Mouse (Mus musculus): ENCODE measurements around the gene Spryd3.

Gene Spryd3

GRCm38 (mm10) chr15:102112827-102113226 is 23.2 kb downstream of the Spryd3 start:
- DNase-seq (ENCODE audit: low spot score), result no peak

- no peak for DNase-seq (ENCODE audit: low spot score)
These were observed 23.9 kb downstream of the Spryd3 start for GRCm38 (mm10) chr15:102112181-102112580.

DNA sequence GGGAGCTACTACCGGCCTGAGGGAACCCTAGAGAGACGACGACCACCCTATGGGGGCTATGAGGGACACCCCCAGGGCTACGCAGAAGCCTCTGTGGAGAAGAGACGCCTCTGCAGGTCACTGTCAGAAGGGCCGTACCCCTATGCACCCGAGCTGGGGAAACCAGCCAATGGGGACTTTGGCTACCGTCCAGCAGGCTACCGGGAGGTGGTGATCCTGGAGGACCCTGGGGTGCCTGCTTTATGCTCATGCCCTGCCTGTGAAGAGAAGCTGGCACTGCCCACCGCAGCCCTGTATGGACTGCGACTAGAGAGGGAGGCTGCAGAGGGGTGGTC is 24.6 kb downstream of the Spryd3 start:
- DNase-seq (ENCODE audit: low spot score), result no peak

DNA sequence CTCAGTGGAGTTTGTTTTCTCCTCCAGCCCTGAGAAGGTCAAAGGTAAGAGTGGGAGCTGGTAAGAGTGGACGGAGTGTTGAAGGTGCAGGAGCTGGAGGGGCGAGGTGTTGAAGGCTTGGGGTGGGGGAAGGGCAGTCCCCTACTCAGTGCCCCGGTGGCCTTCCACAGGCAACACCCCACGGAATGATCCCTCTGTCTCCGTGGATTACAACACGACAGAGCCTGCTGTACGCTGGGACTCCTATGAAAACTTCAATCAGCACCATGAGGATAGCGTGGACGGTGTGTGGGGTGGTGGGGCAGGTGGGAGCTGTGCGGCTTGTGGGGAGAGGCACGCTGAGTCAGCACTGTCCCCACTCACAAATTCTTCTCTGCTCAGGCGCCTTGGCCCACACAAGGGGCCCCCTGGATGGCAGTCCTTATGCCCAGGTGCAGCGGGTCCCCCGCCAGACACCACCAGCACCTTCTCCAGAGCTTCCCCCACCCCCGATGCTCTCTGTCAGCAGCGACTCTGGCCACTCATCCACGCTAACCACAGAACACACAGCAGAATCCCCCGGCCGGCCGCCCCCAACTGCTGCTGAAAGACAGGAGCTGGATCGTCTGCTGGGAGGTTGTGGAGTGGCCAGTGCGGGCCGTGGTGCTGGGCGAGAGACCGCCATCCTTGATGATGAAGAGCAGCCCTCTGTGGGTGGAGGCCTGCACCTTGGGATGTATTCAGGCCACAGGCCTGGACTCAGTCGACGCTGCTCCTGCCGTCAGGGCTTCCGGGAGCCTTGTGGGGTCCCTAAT is 25.1 kb downstream of the Spryd3 start:
- no peak for DNase-seq (ENCODE audit: low spot score)

DNA sequence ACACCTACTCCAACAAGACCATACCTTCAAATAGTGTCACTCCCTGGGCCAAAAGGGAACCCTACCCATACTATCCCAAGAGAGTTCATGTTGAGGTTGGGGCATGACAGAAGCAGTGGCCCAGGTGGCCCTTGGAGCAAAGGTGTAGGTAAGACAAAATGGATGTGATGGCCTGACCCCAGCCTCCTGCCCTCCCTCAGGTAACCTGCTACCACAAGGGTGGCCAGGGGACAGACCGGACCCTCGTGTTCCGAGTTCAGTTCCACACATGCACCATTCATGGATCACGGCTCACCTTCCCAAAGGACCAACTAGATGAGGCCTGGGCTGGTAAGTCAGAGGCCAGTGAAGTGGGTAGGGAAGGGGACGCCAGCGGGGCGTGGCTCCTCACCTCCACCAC is 25.8 kb downstream of the Spryd3 start:
- no peak for DNase-seq (ENCODE audit: low spot score)

- peak; percentile 67 for DNase-seq (ENCODE audit: low spot score)
These were observed 27.1 kb downstream of the Spryd3 start for GRCm38 (mm10) chr15:102108651-102109525.

DNA sequence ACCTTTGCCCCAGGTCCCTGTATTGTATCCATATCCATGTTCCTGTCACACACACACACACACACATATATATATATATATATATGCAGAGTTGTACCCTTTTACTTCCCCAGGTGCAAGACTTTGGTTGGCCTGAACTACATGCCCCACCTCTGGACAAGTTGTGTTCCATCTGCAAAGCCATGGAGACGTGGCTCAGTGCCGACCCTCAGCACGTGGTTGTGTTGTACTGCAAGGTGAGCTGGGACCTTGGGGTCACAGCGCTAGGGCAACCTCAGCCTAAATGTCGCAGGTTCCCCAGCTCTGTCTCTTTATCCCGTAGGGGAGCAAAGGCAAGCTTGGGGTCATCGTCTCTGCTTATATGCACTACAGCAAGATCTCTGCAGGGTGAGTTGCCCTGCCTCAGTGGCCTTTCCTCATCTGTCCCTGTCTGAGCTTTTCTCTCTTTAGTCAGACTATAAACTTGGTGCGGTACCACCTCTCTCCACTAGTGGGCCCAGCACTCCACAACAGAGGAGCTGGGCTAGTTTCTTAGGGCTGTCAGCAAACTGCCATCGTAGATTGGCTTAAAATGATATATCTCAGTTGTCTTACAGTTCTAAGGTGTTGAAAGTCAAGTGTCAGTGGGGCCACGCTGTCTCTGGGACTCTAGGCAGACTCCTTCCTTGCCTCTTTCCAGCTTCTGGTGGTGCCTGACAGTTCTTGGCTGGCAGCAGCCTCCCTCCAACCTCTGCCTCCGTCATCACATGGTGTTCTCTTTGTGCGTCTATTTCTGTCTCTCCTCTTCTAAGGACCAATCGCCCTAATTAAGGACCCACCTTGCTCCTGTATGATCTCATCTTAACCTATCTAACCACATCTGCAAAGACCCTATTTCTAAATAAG is 28.1 kb downstream of the Spryd3 start:
- DNase-seq (ENCODE audit: low spot score), result no peak

DNA sequence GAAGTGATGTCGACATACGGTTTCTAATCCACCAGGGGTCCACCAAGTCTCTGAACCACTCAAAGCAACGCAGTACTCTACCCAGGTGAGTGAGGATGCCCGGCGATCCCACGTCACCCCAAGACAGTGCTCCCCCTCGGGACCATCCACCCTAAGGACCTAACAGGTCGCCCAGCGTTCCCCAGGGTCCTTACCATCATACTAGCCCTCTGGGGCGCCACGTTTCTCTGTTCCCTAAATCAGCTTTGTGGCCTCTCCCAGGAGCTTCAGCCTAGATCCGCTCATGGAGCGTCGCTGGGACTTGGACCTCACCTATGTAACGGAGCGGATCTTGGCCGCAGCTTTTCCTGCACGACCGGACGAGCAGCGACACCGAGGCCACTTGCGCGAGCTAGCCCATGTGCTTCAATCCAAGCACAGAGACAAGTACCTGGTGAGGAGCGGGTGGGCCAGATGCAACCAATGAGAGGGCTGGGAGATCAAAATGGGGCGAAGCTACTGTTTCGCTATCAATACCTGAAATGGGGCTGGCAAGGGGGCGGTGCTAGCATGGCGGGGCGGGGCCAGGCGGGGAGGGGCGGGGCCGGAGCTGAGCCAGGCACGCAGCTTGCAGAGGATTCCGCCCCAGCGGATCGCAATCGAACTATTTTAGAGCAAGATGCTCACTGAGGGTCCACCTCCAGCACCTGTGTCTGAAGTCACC is 29.1 kb downstream of the Spryd3 start:
- peak; percentile 66 for DNase-seq (ENCODE audit: low spot score)

GRCm38 (mm10) chr15:102105764-102106730 is 30.0 kb downstream of the Spryd3 start:
- DNase-seq (ENCODE audit: low spot score), result peak; percentile 52

- no peak for DNase-seq (ENCODE audit: low spot score)
These were observed 30.7 kb downstream of the Spryd3 start for GRCm38 (mm10) chr15:102105360-102105759.

- peak; percentile 89 for DNase-seq (ENCODE audit: low spot score)
These were observed 32.0 kb downstream of the Spryd3 start for GRCm38 (mm10) chr15:102103947-102104555.

DNA sequence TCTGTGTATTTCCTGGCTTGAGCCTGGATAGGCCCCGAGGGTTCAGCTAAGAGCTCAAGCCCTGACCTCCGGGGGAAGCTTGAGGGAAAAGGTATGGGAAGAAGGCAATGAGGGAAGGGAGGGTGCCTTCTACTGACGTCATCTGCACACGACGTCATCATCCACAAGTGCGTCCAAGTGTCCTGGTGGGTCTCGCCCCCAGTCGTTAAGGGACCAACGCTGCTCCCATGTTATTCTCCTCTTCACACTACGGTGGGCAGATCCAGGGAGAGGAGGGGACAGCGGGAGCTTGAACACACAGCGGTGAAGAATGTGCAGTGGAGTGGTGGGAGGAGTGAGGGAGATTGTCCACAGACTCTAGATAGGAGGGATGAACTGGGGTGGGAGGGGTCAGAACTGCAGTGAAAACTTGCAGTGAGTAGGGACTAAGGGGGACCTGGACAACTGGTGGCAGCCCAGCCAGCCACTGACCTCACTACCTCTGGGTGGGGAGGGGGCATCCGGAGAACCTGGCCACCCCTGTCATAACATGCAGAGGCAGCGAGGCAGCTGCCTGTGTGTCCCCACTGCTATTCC is 32.6 kb downstream of the Spryd3 start:
- peak; percentile 85 for DNase-seq (ENCODE audit: low spot score)

DNA sequence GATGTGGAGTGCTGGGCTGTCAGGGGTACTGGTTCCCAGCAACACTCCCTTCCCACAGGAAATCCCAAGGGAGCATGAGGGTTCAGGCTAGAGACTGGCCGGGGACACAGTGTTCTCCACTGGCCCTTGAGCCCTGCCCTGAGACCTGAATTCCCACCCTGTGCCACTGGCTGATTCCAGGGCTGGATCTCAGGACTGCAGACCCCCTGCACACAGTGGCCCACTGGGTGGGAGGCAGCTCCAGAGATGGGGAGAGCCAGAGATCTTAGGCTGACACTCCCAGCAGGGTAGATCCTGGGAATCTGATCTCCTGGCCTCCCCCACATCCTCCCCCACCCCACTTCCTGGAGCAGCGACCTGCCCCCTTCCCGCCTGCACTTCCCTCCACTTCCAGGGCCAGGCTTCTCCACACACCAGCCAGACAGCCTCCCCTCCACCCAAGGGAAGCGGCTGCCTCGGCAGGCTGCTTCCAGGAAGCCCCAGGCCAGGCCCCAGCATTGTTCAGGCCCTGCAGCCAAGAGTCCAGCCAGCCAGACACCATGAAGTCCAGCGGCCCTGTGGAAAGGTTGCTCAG is 33.4 kb downstream of the Spryd3 start:
- DNase-seq (ENCODE audit: low spot score), result peak; percentile 77

DNA sequence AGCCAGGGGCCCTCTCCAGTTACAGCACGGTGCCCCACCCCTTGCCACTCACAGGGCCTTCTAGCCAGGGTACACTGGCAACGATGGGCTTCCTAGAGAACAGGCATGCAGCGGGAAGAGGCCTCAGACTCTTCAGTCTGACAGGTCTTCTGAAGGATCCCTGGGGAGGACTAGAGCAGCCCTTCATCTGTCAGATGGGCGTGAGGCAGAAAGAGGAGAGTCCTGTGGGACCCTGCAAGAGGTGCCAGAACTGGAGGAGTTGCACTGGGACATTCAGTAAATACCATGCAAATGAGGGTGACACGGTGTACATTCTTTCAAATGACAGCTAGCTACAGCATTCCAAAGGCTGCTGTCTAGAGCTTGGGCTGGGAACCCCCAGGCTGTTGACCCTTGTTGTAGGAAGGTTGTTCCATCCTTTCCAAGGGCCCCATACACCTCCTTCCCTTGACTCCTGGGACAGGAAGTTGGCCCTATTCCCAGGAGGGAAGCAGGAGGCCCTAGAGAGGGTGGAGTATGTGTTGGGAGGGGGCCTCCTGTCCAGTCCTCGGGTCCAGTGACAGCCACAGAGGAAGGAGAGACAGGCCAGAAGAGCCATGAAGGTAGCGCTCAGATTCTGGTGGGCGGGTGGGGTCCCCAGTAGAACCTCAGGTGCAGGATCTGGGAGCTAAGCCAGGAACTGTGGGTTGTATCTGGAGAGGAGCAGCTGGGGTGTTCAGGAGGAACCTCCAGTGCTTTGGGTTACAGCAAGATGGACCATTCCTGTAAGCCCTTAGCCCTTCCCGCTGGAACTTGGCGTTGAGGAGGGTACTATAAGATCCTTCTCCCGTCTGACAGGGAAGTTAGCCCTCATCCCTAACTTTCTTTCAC is 34.1 kb downstream of the Spryd3 start:
- no peak for DNase-seq (ENCODE audit: low spot score)

- DNase-seq (ENCODE audit: low spot score), result peak; percentile 53
These were observed 34.9 kb downstream of the Spryd3 start for GRCm38 (mm10) chr15:102100996-102101671.

DNA sequence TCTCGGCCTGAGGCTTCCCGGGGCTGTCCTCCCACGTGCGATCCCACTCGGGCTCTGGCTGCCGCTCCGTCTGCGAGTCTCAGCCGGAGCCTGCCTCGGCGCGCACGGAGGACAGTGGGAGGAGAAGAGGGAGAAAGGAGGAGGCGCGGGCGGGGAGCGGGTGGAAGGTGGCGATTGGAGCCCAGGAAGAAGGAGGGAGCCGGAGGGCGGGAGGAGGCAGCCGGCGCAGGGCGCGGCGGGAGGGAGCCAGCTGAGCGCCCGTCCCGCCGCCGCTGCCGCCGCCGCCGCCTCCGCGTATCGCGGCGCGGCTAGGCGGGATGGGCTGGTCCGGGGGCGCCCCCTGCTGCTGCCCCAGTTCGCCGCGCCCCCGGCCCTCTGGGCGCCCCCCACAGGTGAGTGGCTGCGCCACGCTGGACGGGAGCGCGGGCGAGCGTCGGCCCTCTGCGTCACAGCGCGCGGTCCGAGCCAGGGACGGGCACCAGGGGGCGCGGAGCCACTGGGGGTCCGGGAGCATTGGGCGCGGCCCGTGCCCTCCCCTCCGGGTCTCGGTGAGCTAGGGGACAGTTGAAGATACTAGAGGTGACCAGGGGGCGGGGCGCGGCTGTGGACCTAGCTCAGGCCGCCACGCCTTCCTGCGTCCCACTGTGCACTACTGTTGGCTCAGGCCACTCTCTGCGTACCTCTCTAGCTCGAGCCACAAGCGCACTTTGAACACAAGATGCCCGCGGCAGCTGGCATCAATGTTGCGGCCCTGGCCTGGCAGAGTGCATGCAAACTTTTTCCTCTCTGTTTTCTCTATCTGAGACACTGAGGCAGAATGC is 35.7 kb downstream of the Spryd3 start, which contains the start of gene Tns2:
Gene Tns2, plus strand, starts transcription at position 253 of the 821 bp plus-strand sequence.
- DNase-seq (ENCODE audit: low spot score), result peak; percentile 86

DNA sequence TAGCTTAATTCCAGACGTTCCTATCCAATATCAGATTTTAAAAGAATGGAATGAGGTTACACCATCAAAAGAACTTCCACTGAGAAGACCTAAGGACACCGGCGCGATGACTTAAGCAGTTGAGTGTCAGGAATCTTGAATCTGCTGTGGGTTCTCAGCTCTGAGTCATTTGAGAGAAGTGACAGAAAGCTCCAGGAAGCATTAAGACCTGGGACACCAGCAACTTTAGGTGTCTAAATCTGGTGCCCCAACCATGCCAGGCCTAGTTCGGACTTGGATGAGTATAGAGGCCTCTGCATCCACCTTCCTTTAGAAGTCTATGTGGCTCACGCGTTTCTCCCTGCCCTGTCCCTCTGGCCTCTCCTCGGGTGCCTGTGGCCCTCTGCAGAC is 36.3 kb downstream of the Spryd3 start:
- no peak for DNase-seq (ENCODE audit: low spot score)

Data from yolk sac, embryonic 10.5 days (tissue).